Mouse (Mus musculus) heart, embryonic 12.5 days (tissue): Measurements from ENCODE around the gene Fbxw22. TPM values are rescaled to one million over a fixed set of nuclear protein-coding genes. Genes with fewer than 3 reads are reported as not detected.
"Not testable (repeated sequence)": the region's sequence is repeated elsewhere in the genome, so short reads cannot be mapped to it uniquely, and the experiment has no call there.

Experiments
- ATAC-seq: fragments of 200-750 bp; cut with Nextera tagmentation; 2 replicates; pipeline ENCODE4 v1.8.0; 2017; ENCODE audit warnings: moderate TSS enrichment, moderate library complexity; ENCODE audit not compliant: insufficient number of reproducible peaks, low FRiP score
- H3K27ac ChIP-seq: fragments of 300-500 bp; sonication (generic); 2 replicates; pipeline ENCODE4 v1.5.1; 2016; ENCODE audit warnings: mild to moderate bottlenecking, moderate library complexity; ENCODE audit not compliant: poor library complexity, severe bottlenecking
- H3K27me3 ChIP-seq: fragments of 300-500 bp; sonication (generic); replicated peaks from 2 replicates; pipeline ENCODE4 v1.6.1; 2016; ENCODE audit warnings: mild to moderate bottlenecking, moderate library complexity
- H3K36me3 ChIP-seq: fragments of 300-500 bp; sonication (generic); 2 replicates; pipeline ENCODE4 v1.6.1; 2016; ENCODE audit warnings: mild to moderate bottlenecking, moderate library complexity
- H3K4me1 ChIP-seq: fragments of 300-500 bp; sonication (generic); replicated peaks from 2 replicates; pipeline ENCODE4 v1.6.1; 2016; ENCODE audit warnings: mild to moderate bottlenecking
- H3K4me2 ChIP-seq: fragments of 300-500 bp; sonication (generic); 2 replicates; pipeline ENCODE4 v1.6.1; 2016; ENCODE audit warnings: mild to moderate bottlenecking, moderate library complexity
- H3K4me3 ChIP-seq: fragments of 300-500 bp; sonication (generic); 2 replicates; pipeline ENCODE4 v1.5.1; 2016; ENCODE audit warnings: mild to moderate bottlenecking
- H3K9ac ChIP-seq: fragments of 300-500 bp; sonication (generic); 2 replicates; pipeline ENCODE4 v1.6.1; 2016; ENCODE audit warnings: mild to moderate bottlenecking, moderate library complexity
- H3K9me3 ChIP-seq: fragments of 300-500 bp; sonication (generic); replicated peaks from 2 replicates; pipeline ENCODE4 v1.6.1; 2016; ENCODE audit warnings: mild to moderate bottlenecking, moderate library complexity
- WGBS: fragments of 180-500 bp; shearing (Covaris S2); methylation state at CpG from one replicate; pipeline ENCODE4 v1.1.7; 2016; 5-methylcytosine and 5-hydroxymethylcytosine counted together
- polyA plus RNA-seq: library from polyadenylated mRNA; unstranded; fragments of >200 nt; fragmentation: Nextera tagmentation; extraction: Ambion mirVana; gene quantifications from 2 replicates; pipeline ENCODE4 v1.2.1, GENCODE M21; 2016

Gene Fbxw22
- not detected in 2 replicates for polyA plus RNA-seq

- H3K4me3 ChIP-seq, H3K4me2 ChIP-seq, ATAC-seq, H3K36me3 ChIP-seq, H3K9me3 ChIP-seq, H3K4me1 ChIP-seq, H3K9ac ChIP-seq, H3K27ac ChIP-seq, H3K27me3 ChIP-seq: not testable (repeated sequence)
- 58% methylated on average over 4 of the region's 4 CpGs for WGBS
Observed at GRCm38 (mm10) chr9:109404196-109404595, at the start of gene Fbxw22. Gene Fbxw22 (minus strand): TSS chr9:109404296.

GRCm38 (mm10) chr9:109449040-109449439, 44.9 kb upstream of the Fbxw22 start, which contains the start of gene Fbxw16:
Gene Fbxw16 (minus strand): TSS chr9:109449140.
- Histone ChIP-seq H3K4me2 (no peak within 1 kb of the TSS), H3K4me1 (no peaks in the 10 kb centered on the region), H3K9me3 (0 out of 2 replicates have a peak, but pooled peaks cover 3% of the 10 kb centered on the region), H3K36me3 (no peaks in the 10 kb centered on the region), H3K4me3 (no peak within 1 kb of the TSS), H3K9ac (no peak within 1 kb of the TSS), H3K27me3 (no peaks in the 10 kb centered on the region), H3K27ac (no peak within 1 kb of the TSS)
- no peak for ATAC-seq

- Histone ChIP-seq H3K4me3 (no peak overlapping the region), H3K4me1 (no peaks in the 10 kb centered on the region), H3K36me3 (no peaks in the 10 kb centered on the region), H3K4me2 (no peak overlapping the region), H3K27me3 (no peaks in the 10 kb centered on the region), H3K9me3 (no peaks in the 10 kb centered on the region), H3K27ac (no peak overlapping the region), H3K9ac (no peak overlapping the region)
- WGBS: 80% methylated on average over 1 of the region's 1 CpGs
- ATAC-seq: no peak
Observed at GRCm38 (mm10) chr9:109432956-109433355, 28.9 kb upstream of the Fbxw22 start.

- not testable (repeated sequence) for H3K4me3 ChIP-seq, H3K36me3 ChIP-seq, H3K4me1 ChIP-seq, H3K27me3 ChIP-seq, H3K9ac ChIP-seq, H3K27ac ChIP-seq, H3K9me3 ChIP-seq, H3K4me2 ChIP-seq, ATAC-seq
- 100% methylated on average over 1 of the region's 1 CpGs for WGBS
Observed at GRCm38 (mm10) chr9:109339559-109339958, 64.5 kb downstream of the Fbxw22 start, which contains the start of gene Fbxw28. Gene Fbxw28 (minus strand): TSS chr9:109339659.

Other genes starting within 250 kb of the Fbxw22 start
- gene Fbxw21, start 242.3 kb downstream of the Fbxw22 start, polyA plus RNA-seq: not detected in 2 replicates
- not detected in 2 replicates for gene Fbxw13, start 208.3 kb downstream of the Fbxw22 start, polyA plus RNA-seq
- gene Fbxw20, start 169.5 kb downstream of the Fbxw22 start, polyA plus RNA-seq: not detected in 2 replicates
- not detected in 2 replicates for gene Fbxw14, start 116.6 kb downstream of the Fbxw22 start, polyA plus RNA-seq
- not detected in 2 replicates for gene Fbxw28, start 64.6 kb downstream of the Fbxw22 start, polyA plus RNA-seq
- gene Fbxw16, start 44.8 kb upstream of the Fbxw22 start, polyA plus RNA-seq: not detected in 2 replicates
- gene Fbxw19, start 91.6 kb upstream of the Fbxw22 start, polyA plus RNA-seq: not detected in 2 replicates
- not detected in 2 replicates for gene Fbxw15, start 164.0 kb upstream of the Fbxw22 start, polyA plus RNA-seq
- gene Fbxw24, start 221.8 kb upstream of the Fbxw22 start, polyA plus RNA-seq: not detected in 2 replicates